Comparison of ENCODE assay signal across 27 mouse cellular contexts in genomic region chr6:144600351-144600750, GRCm38 (mm10).
"Had no signal": no experiment of that assay in that cellular context is flagged by ENCODE, and none has a peak within 500 bp of the region (broad histone marks: within the 10 kb centered on the region; RNA-seq: fewer than 3 reads in every experiment).

No protein-coding gene starts in this region.

- H3K4me1 ChIP-seq: embryonic facial prominence, embryonic 13.5 days; embryonic facial prominence, embryonic 15.5 days had no signal

- DNase-seq: cerebellum, adult 2 months; cerebellum, adult 8-10 months; cerebellum, adult 9-10 months; cerebellum, adult 9-11 months; cerebellum, postnatal 10 days; cerebellum, postnatal 14 days; cerebellum, postnatal 25 days; cerebellum, postnatal 36 days; embryo, embryonic 11 days; forebrain, postnatal 0 days; gastrocnemius, adult 2 months; gastrocnemius, postnatal 10 days; gastrocnemius, postnatal 14 days; gastrocnemius, postnatal 25 days; gastrocnemius, postnatal 36 days; heart, adult 2 months had no signal

- H3K4me3 ChIP-seq: embryonic facial prominence, embryonic 10.5 days; embryonic facial prominence, embryonic 12.5 days; embryonic facial prominence, embryonic 13.5 days; embryonic facial prominence, embryonic 15.5 days; erythroblast, embryonic 14.5 days; forebrain, embryonic 10.5 days; forebrain, embryonic 12.5 days; forebrain, embryonic 13.5 days; forebrain, embryonic 15.5 days; gastrocnemius, adult 2 months; heart, adult 2 months had no signal

- H3K27ac ChIP-seq: embryonic facial prominence, embryonic 10.5 days; embryonic facial prominence, embryonic 12.5 days; embryonic facial prominence, embryonic 13.5 days; embryonic facial prominence, embryonic 15.5 days; forebrain, embryonic 10.5 days; forebrain, embryonic 12.5 days; forebrain, embryonic 13.5 days; forebrain, embryonic 15.5 days; gastrocnemius, adult 2 months; heart, adult 2 months had no signal

- H3K36me3 ChIP-seq: embryonic facial prominence, embryonic 10.5 days; embryonic facial prominence, embryonic 12.5 days; embryonic facial prominence, embryonic 13.5 days; embryonic facial prominence, embryonic 15.5 days; forebrain, embryonic 10.5 days; forebrain, embryonic 12.5 days; forebrain, embryonic 15.5 days had no signal

- H3K9me3 ChIP-seq: embryonic facial prominence, embryonic 10.5 days; embryonic facial prominence, embryonic 12.5 days; embryonic facial prominence, embryonic 13.5 days; embryonic facial prominence, embryonic 15.5 days; forebrain, embryonic 10.5 days; forebrain, embryonic 12.5 days; forebrain, embryonic 13.5 days; forebrain, embryonic 15.5 days had no signal

- H3K27me3 ChIP-seq: embryonic facial prominence, embryonic 12.5 days; embryonic facial prominence, embryonic 13.5 days; embryonic facial prominence, embryonic 15.5 days; forebrain, embryonic 12.5 days; forebrain, embryonic 13.5 days; forebrain, embryonic 15.5 days had no signal

- H3K9ac ChIP-seq: embryonic facial prominence, embryonic 12.5 days; embryonic facial prominence, embryonic 13.5 days; embryonic facial prominence, embryonic 15.5 days; forebrain, embryonic 12.5 days; forebrain, embryonic 13.5 days; forebrain, embryonic 15.5 days; forebrain, postnatal 0 days had no signal

- ATAC-seq: forebrain, embryonic 13.5 days; forebrain, embryonic 14.5 days; forebrain, embryonic 15.5 days; forebrain, embryonic 16.5 days; forebrain, postnatal 0 days had no signal

- H3K4me2 ChIP-seq: embryonic facial prominence, embryonic 12.5 days; embryonic facial prominence, embryonic 13.5 days; embryonic facial prominence, embryonic 15.5 days; forebrain, embryonic 12.5 days; forebrain, embryonic 13.5 days; forebrain, embryonic 15.5 days had no signal
